Mouse (Mus musculus): ENCODE results near the gene Tm2d3. TPM values are rescaled to one million over a fixed set of nuclear protein-coding genes. Genes with fewer than 3 reads are reported as not detected.

Gene Tm2d3
- 10 to 100 TPM; 48.7 to 54.2 TPM for total RNA-seq (2021)

DNA sequence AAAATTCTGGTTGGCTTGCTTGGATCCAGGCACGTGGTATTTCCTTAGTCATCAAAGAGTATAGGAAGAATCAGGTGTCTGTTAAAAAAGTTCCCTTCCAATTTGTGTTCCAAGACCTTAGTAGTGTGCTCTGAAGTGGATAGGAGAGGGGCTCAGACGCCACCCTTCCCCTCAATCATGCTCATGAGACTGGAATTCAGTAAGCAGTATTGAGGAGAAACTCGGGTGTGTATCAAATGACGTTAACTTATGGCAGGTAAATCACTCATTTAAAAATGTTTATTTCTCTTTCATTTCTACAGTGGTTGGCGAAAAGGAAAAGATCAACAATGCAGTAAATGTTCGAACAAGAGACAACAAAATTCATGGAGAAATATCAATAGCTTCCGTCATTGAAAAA is at the start of gene Tm2d3:
Tm2d3 (plus strand) TSS at position 301 of the 400 bp plus-strand sequence.
- intact Hi-C loops (cut with DNase I): no loop called here
- DNase-seq (ENCODE audit: low spot score in 2 of 2): no peak

DNA sequence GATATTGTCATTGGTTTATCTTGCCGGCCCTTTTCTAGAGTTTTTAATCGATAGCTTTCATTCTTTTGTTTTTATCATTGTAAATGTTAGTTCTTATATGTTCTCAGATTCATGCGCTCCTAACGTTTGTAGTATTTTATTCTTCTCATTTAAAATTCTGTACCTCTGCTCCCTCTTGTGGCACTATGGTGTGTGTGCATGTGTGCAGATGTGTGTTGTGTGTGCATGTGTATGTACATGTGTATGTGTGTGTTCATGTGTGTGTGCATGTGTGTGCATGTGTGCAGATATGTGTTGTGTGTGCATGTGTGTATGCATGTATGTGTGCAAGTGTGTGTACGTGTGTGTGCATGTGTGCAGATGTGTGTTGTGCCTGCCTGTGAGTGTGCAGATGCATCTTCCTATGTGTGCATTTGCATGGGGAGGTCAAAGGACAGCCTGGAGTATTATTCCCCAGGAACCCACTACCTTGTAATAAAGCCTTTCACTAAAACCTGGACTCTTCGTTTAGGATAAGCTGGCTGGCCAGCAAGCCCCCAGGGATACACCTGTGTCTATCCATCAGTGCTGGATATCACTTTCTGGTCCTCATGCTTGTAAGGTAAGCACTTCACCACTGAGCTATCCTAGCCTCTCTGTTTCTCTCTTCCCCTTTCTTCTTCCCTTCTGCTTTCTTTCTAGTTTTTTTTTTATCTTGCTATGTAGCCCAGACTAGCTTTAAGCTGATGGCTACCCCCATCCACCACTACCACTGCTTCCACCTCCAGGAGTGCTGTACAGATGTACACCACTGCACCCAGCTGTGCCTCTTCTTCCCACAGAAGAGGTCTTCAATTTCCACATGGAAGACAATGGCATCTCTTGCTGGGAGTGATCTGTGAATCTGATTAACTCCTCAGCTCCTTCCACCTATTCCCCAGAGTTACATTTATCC is 48.3 kb upstream of the Tm2d3 start:
- intact Hi-C loops (cut with DNase I): no loop called here
- DNase-seq (ENCODE audit: low spot score in 2 of 2): no peak

DNA sequence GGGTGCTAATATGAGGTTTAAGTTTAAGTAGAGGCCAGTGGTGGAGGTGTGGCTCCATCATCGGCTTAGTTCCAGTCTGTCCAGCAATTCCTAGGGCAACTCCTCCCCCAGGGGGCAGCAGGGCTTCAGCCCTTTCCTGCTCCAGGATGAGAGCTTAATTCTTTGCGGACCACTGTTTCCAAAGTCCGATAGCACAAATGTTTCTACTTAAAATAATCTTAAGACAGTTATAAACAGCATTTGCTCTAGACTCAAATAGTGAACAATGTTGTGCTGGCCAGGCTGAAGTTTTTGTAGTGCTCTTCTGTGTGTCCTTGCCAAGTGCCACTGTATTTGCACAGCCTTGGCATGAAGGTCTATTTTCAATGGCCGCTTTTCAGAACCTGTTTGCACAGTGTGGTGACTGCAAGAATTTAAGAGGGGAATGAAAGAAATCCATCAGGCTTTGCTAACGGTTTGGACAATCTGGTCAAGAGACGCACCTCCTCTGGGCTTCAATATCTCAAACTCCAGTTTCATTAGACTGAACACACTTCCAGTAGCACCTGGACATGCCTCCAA is 47.0 kb upstream of the Tm2d3 start:
- intact Hi-C loops (cut with DNase I): no loop called here
- DNase-seq (ENCODE audit: low spot score in 2 of 2): no peak

DNA sequence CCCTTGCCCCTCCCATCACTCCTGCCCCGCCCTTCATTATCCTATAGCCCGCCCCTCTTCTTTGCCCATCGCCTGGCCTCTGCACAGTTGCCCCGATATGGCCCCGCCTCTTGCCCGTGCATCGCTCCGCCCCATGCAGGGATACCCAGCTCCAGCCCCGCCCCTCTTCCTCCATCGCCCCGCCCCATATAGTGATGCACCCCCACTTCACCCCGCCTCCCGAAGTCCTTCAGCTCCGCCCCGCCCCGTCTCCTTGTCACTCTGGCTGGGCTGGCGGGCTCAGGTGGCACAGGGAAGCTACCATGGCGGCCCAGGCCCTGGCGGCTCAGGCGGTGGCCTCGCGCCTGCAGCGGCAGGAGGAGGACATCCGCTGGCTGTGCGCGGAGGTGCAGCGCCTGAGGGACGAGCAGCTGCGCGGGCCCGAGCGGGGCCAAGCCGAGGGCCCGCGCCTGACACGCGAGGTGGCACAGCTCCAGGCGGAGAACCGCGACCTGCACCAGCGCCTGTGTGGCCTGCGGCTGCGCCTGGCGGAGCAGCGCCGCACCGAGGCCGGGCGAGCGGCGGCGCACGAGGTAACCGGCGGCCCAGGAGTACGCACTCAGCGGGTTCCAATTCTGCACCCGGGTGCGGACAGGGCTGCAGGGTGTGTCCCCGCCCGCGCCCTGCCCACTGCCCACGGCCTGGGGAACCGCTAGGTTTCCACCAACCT is 46.2 kb upstream of the Tm2d3 start, which contains the start of gene Tarsl2:
Tarsl2 (plus strand) TSS at position 256 of the 709 bp plus-strand sequence.
- intact Hi-C loops (cut with DNase I): no loop called here
- peak; percentile 93 to 96 for DNase-seq (ENCODE audit: low spot score in 2 of 2)

DNA sequence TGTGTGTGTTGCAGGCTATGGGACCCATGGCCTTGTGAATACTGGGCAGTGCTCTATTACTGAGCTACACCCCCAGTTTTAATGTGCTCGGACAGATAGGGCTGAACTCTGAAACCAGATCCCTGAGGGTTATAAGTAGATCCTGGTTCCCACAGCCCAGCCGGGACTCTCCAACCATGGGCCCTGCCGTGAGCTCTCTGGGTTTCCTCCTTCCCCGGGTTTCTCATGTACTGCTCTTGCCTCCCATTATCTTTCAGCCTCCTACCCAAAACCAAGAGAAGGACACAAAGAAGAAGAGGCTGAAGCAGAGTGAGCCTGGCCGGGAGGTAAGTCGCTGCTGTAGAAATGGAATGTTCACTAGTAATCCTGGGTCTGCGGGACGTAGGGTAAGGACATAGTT is 45.0 kb upstream of the Tm2d3 start:
- intact Hi-C loops (cut with DNase I): no loop called here
- DNase-seq (ENCODE audit: low spot score in 2 of 2): no peak

DNA sequence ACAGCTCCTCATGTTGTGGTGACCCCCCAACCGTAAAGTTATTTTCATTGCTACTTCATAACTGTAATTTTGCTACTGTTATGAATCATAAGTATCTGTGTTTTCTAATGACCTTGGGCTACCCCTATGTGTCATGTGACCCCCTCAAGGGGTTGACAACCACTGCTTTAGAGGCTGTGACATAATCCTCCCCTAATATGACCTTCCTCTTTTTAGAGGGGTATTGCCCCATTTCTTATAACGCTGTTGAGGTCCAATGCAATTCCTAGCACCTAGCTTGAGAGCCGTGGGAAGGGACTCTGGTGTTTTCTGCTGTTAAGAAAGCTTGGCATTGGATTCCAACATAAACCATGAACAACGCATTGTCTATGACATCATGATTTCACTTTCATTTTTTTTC is 40.3 kb upstream of the Tm2d3 start:
- DNase-seq (ENCODE audit: low spot score in 2 of 2): no peak
- intact Hi-C loops (cut with DNase I): no loop called here

DNA sequence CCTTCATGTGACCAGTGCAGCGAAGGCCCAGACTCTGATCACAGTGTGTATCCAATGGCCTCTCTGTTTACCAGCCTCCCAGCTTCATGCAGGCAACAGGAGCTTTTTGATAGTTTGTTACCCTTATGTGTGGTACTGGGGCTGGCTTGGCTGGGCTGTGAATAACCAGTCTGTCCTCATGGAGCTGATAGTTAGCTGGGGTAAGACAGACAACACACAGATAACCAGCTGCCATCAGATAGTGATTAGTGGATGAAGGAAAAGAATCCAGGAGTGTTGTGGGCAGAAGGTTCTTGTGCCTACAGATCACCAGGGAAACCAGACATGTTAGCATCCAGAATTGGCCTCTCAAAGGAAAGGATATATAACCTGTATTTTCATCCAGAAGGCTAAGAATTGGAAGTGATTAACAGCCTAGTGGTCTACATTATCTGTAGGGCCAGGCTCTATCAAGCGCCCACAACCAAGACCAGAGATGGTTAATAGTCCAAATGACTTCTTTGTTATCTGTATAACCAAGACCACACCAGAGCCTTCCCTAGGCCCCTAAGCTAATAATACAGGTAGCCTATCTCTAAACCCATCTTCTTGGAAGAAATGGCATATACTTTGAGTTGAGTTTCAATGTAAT is 33.4 kb upstream of the Tm2d3 start:
- intact Hi-C loops (cut with DNase I): no loop called here
- no peak for DNase-seq (ENCODE audit: low spot score in 2 of 2)

DNA sequence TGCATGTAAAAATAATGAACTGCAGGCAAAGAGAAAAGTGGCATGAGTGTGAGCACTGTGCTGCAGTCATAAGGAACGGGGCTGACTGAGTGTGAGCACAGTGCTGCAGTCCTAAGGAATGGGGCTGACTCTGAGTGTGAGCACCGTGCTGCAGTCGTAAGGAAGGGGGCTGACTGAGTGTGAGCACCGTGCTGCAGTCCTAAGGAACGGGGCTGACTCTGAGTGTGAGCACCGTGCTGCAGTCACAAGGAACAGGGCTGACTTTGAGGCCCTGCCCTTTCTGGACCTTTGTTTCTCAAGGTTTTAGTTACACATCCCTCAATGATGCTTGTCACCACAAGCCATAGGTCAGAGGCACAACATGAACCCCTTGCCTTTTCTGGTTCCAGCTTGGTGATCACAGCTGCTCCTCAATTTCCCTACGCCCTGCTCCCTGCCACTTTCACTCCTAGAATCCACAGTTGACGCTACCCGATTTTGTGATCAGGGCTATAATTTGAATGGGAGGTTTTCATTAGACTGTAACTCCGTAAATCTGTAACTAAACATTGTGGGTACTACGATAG is 27.7 kb upstream of the Tm2d3 start:
- intact Hi-C loops (cut with DNase I): no loop called here
- no peak for DNase-seq (ENCODE audit: low spot score in 2 of 2)

DNA sequence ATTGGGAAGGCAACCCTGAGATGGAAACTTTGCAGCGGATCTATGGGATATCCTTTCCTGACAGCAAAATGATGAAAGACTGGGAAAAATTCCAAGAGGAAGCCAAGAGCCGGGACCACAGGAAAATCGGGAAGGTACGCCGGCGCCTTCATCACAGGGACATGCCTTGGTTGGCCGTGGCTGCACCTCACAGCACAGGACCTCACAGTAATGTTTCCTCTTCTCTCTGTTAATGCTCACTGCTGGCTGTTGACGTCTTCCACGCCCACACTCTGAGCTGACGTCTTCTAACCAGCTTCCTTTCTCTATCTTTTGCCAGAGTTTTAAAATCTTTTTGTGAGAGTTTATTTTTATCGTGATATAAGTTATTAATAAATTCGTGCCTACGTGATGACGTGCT is 27.1 kb upstream of the Tm2d3 start:
- intact Hi-C loops (cut with DNase I): no loop called here
- no peak for DNase-seq (ENCODE audit: low spot score in 2 of 2)

DNA sequence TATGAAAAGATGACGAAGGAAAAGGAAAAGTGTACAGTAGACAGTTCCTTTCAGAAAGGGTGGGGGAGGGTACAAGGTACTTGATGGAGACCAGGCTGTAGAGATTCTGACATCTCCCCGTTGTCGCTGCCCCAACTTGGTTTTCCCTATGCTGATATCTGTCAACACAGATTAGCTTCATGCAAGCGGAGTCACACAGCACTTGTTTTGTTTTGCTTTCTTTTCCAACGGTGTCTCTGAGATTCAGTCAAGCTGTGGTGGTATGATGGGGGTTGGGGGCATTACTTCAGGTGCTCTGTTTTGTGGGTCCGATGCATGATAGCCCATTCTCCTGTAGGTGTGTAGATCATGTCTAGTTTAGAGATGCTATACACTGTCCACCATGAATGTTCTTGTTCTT is 23.5 kb upstream of the Tm2d3 start:
- no peak for DNase-seq (ENCODE audit: low spot score in 2 of 2)
- intact Hi-C loops (cut with DNase I): no loop called here

DNA sequence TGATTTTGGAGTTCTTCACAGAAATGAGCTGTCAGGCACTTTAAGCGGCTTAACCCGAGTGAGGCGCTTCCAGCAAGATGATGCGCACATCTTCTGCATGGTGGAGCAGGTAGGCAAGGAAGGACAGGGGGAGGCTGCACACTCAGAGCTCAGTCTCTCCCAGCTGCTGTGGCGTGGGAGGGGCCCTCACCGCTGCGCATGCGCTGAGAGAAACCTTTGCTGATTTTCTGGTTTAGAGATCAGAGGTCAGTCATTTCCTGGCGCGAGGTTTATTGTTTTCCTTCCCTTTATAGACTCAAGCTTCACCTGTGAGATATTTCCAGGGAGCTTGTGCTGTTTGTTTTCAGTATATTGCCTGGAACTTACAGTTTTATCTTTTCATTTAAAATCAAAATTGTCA is 12.9 kb upstream of the Tm2d3 start:
- DNase-seq (ENCODE audit: low spot score in 2 of 2): no peak

DNA sequence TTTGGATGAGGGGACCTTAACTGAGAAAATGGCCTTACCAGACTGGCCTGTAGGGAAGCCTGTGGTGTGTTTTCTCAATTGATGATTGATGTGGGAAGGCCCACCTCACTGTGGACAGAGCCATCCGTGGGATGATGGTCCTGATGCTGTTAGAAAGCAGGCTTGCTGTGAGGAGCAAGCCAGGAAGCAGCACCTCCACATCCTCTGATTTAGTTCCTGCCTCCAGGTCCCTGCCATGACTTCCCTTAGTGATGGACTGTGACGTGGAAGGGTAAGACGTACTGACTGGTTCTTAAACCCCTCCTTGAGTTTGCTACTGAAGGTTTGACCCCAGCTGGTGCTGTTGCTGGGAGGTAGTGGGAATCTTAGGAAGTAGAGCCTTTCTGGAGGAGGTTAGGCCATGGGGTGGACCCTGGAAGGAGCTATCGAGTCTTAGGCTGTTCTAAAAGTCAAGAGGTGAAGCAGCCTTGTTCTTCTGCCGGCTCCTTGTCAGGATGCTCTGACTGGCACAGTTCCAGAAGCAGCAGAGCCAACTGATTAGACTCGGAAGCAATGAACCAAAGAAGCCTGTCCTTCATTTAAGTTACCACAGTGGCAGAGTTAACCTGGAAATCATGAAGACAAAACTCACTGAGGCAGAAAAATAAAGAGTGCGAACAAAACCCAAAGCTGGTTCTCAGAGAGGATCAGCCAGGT is 11.9 kb upstream of the Tm2d3 start:
- no peak for DNase-seq (ENCODE audit: low spot score in 2 of 2)
- intact Hi-C loops (cut with DNase I): no loop called here

More for the DNA sequence above, 12.9 kb upstream of the Tm2d3 start:
- intact Hi-C loops (cut with DNase I): no loop called here

DNA sequence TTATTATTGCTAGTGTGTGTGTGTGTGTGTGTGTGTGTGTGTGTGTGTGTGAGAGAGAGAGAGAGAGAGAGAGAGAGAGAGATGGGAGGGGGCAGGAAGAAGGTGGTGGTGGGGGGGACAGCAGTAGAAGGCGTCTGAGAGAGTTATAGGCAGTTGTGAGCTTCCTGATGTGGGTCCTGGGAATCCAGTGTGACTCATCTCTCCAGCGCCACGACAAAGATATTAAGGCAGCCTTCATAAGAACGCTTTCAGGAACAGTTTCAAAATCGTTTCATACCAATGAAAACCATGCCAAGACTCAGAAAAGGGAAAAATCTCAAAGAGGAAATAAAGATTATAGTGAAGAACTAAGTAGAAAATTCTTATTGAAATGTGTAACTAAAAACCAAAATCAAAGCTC is 9.8 kb upstream of the Tm2d3 start:
- DNase-seq (ENCODE audit: low spot score in 2 of 2): no peak
- intact Hi-C loops (cut with DNase I): no loop called here

DNA sequence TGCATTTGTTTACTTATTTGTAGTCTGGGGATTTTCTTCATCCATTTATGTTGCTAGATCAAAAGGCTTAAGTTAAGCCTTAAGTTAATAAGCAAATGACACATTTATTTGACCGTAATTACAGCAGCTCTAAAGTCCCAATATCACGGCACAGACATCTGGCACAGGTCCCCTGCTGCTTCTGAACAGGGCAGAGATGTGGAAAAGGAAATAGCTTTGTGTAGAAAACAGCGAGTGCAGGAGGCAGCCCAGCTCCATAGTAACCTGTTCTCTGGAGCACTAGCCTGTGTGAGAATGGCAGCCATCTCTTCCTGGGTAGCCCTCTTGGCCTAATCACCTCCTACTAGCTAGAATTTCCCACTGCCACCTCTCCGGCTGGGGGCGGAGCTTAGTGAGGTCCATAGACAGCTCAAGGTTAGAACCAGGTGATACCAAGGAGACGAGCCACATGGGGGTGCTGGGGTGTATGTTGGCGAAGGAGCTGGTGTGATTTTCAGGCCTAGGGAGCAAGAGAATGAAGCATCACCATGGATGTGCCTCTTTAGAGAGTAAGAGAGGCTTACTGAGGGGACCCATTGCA is 6.6 kb upstream of the Tm2d3 start:
- intact Hi-C loops (cut with DNase I): no loop called here

DNA sequence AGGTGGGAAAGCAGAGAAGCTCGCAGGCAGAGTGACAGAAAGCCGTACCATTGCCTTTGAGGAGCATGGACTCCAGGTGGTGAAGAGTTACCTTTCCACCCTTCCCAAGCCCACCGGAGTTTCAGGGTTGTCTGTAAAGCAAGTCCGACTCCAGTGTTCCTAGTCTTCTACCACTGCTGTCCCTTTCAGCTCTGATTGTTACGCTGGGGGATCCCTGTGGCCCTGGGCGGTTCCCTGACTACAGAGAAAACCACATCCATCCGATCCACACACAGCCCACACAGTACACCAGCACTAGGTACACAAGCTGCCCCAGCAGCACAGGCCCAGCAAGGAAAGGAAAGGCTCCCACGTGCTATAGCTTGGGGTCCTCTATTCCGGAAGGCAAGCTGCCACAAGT is 4.3 kb upstream of the Tm2d3 start:
- DNase-seq (ENCODE audit: low spot score in 2 of 2): no peak
- intact Hi-C loops (cut with DNase I): no loop called here

More for the DNA sequence above, 6.6 kb upstream of the Tm2d3 start:
- DNase-seq (ENCODE audit: low spot score in 2 of 2): no peak

DNA sequence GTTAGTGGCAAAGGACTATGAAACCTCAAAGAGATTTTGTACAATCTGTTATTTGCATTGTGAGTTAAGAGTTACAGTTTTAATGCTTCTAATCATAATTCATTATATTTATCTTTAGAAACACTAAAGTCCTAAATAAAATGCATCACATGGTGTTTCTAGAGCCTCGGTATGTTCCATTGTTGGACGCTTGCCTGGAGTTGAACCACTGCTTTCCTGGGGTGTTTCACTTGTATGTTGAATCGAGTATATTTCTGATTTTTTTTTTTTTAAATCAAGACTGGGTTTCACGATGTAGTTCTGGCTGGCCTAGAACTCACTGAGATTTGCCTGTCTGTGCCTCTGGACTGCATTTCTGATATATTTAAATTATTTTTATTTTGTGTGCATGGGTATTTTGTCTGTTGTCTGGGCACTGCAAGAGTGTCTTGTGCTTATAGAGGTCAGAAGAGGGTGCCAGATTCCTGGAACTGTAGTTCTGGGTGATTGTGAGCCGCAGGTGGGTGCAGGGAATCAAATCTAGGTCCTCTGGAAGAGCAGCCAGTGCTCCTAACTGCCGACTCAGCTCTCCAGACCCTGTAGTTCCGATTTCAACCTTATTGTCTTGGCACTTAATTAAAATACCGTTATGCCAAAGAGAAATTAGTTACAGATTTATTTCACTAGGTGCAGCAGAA is 1.1 kb downstream of the Tm2d3 start:
- no peak for DNase-seq (ENCODE audit: low spot score in 2 of 2)

DNA sequence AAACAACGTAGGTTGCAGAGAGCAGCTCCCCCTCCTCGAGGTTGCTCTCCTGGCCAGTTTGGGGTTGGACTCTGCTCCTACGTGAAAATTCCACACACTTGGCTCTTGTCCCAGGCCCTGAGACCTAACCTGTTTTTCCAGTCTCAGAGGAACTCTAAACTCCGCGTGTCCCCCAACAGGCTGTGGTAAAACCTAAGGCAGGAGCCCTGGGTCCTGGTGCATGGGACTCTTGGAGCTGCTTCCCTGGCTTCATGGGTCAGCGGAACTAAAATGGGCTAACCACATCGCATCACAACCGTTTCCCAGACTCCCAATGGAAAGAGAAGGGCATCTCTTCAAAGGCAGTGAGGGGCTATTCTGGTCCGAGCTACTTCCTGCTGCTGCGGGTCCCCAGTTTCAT is 1.9 kb downstream of the Tm2d3 start:
- DNase-seq (ENCODE audit: low spot score in 2 of 2): no peak
- intact Hi-C loops (cut with DNase I): no loop called here

More for the DNA sequence above, 1.1 kb downstream of the Tm2d3 start:
- intact Hi-C loops (cut with DNase I): no loop called here

DNA sequence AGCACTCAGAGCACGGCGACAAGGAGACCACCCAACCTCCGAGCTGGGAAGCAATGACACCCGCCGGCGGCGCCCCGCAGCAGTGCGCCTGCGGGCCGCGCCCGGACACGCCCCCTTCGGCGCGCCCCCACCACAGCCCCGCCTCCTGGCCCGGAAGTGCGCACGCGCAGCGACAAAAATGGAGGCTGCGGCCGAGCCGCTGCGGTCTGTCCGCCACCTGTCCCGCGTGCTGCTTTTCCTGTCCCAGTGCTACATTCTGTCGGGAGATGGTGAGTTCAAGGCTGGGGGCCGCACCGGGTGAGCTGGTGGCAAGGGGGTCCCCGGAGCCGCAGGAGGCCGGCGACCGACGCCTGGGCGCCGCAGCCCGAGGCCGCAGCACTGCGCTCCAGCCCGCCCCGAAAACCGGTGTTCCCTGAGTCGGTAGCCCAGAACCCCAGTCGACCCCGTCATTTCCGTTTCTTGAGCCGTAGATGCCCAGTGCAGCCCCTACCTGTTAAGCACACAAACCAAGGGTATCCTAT is 2.4 kb downstream of the Tm2d3 start:
- intact Hi-C loops (cut with DNase I): no loop called here
- DNase-seq (ENCODE audit: low spot score in 2 of 2): peak; percentile 86 to 90

Data from left cerebral cortex, postnatal 36 days (tissue).